Mouse (Mus musculus) Patski (cell line): ENCODE results near the gene Zfr2. TPM values are rescaled to one million over a fixed set of nuclear protein-coding genes. Genes with fewer than 3 reads are reported as not detected.

Experiments used
- ATAC-seq: fragments of 100-300 bp; one replicate; pipeline ENCODE4 v1.8.0; 2021
- CTCF ChIA-PET: fragments of 350-600 bp; sonication (Branson Sonifier 250); formaldehyde crosslinking; loops from one replicate; lab custom pipeline; 2022; ENCODE audit warnings: inconsistent platforms; lab: Charles Lee
- POLR2A ChIA-PET: fragments of 350-600 bp; sonication (Branson Sonifier 250); formaldehyde crosslinking; loops from one replicate; lab custom pipeline; 2022; ENCODE audit warnings: antibody characterized with exemption, inconsistent platforms; lab: Charles Lee
- DNase-seq: peaks from one replicate; pipeline ENCODE4 v3.0.0-alpha.2; 2011; ENCODE audit warnings: low read depth, low spot score
- H3K27me3 ChIP-seq: fragments of 371-371 bp; one replicate; pipeline ENCODE4 v1.5.1; 2021
- CTCF ChIP-seq: fragments of 100-300 bp; IDR thresholded peaks from one replicate; pipeline ENCODE4 v1.5.1; 2021
- in situ Hi-C: fragments of 300-500 bp; cut with MboI; formaldehyde crosslinking; loops from 3 replicates; pipeline ENCODE4 v1.11.1; 2018; ENCODE audit warnings: low pct_unique_long_range_greater_than_20kb, mixed read lengths
- polyA plus RNA-seq: library from polyadenylated mRNA; unstranded; gene quantifications from one replicate; pipeline ENCODE4 v1.2.3, GENCODE M21; 2021

Gene Zfr2
- polyA plus RNA-seq, 1 experiment from 2014 or later: 11.7 TPM

DNA sequence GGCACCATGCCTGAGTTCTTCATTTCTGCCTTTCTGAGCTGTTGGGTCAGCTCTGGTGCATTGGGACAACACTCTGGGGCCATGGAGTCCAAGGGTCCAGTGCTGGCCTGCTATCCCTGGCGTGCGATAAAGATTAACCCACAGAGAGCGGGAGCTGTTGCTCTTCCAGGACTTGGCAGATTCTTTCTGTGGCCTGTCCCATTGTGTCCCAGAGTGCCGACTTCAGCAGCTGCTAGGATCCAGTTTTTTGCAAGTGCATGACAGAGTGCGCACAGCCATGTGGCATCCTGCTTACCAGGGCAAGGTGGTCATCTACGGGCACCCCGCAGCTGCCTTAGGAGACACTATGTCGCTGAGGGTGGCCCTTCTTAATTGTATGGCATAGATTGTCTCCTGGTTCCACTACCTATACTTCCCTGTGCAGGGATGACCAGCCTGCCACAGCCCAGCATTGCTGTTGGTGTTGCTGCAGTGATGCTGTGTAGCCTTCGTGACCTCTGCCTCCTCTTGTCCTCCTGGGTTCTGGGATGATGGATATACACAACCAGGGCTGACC lies 67.5 kb downstream of the Zfr2 start:
- ATAC-seq (no peak), DNase-seq (no peak)
- no peaks in the 10 kb centered on the region for H3K27me3 ChIP-seq
- POLR2A ChIA-PET: no interaction called here
- CTCF ChIA-PET: interaction anchor here (3.1 kb wide), 1 partner anchor 7 kb away, joined by 15 read pairs; the partner anchor contains the start of gene Pip5k1c
- no peak for TF ChIP-seq CTCF
- in situ Hi-C loops: no loop called here

DNA sequence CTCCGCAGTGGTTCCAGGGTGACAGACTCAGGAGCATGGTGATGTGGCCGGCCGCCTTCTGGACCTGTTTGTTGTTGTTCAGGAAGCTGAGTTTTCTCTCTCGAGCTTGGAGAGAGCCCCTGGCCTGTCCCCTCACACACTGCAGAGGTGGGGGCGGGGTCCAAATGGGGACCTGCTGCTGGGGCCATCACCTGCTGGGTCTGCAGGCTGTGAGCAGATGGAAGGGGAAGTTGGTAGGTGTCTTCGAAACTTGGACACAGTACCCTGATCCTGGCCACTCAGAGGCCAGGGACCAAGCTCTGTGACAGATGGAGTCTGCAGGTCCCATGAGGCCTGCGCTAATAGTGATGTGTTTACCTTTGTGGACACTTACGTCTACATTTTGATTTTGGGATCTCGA lies 68.4 kb downstream of the Zfr2 start:
- in situ Hi-C loops: no loop called here
- TF ChIP-seq CTCF: no peak
- H3K27me3 ChIP-seq: no peaks in the 10 kb centered on the region
- ATAC-seq (no peak), DNase-seq (no peak)
- ChIA-PET CTCF (interaction anchor here (1.0 to 3.1 kb wide), 2 partner anchors 8 to 12 kb away, joined by 4 to 15 read pairs; partner anchors contain the start of gene Pip5k1c), POLR2A (no interaction called here)

Other genes starting within 250 kb of the Zfr2 start
- 7.2 TPM for gene Gng7, start 218.2 kb upstream of the Zfr2 start, polyA plus RNA-seq
- gene Diras1, start 207.5 kb upstream of the Zfr2 start, polyA plus RNA-seq: 0.33 TPM
- 14.3 TPM for gene Slc39a3, start 195.7 kb upstream of the Zfr2 start, polyA plus RNA-seq
- gene Sgta, start 173.0 kb upstream of the Zfr2 start, polyA plus RNA-seq: 129 TPM
- 43.3 TPM for gene Thop1, start 163.1 kb upstream of the Zfr2 start, polyA plus RNA-seq
- gene Creb3l3, start 134.3 kb upstream of the Zfr2 start, polyA plus RNA-seq: 0.08 TPM
- gene Map2k2, start 127.2 kb upstream of the Zfr2 start, polyA plus RNA-seq: 150 TPM
- 40.6 TPM for gene Zbtb7a, start 97.9 kb upstream of the Zfr2 start, polyA plus RNA-seq
- 33.9 TPM for gene Pias4, start 65.2 kb upstream of the Zfr2 start, polyA plus RNA-seq
- gene Eef2, start 56.5 kb upstream of the Zfr2 start, polyA plus RNA-seq: 1,798 TPM
- gene Dapk3, start 50.1 kb upstream of the Zfr2 start, polyA plus RNA-seq: 82.0 TPM
- 0.50 TPM for gene 4930442H23Rik, start 49.3 kb upstream of the Zfr2 start, polyA plus RNA-seq
- gene Nmrk2, start 31.1 kb upstream of the Zfr2 start, polyA plus RNA-seq: 0.14 TPM
- gene Atcay, start 2.3 kb upstream of the Zfr2 start, polyA plus RNA-seq: 0.04 TPM
- 1.5 TPM for gene Matk, start 19.8 kb downstream of the Zfr2 start, polyA plus RNA-seq
- gene Mrpl54, start 33.8 kb downstream of the Zfr2 start, polyA plus RNA-seq: 98.3 TPM
- gene Apba3, start 33.8 kb downstream of the Zfr2 start, polyA plus RNA-seq: 71.4 TPM
- 6.5 TPM for gene Tjp3, start 58.4 kb downstream of the Zfr2 start, polyA plus RNA-seq
- 51.5 TPM for gene Pip5k1c, start 59.8 kb downstream of the Zfr2 start, polyA plus RNA-seq
- 34.5 TPM for gene Cactin, start 87.9 kb downstream of the Zfr2 start, polyA plus RNA-seq
- gene Tbxa2r, start 95.6 kb downstream of the Zfr2 start, polyA plus RNA-seq: not detected
- gene Gipc3, start 110.1 kb downstream of the Zfr2 start, polyA plus RNA-seq: 0.46 TPM
- 118 TPM for gene Hmg20b, start 117.3 kb downstream of the Zfr2 start, polyA plus RNA-seq
- 23.9 TPM for gene Mfsd12, start 124.3 kb downstream of the Zfr2 start, polyA plus RNA-seq
- 2.7 TPM for gene 4930404N11Rik, start 132.7 kb downstream of the Zfr2 start, polyA plus RNA-seq
- 62.1 TPM for gene Fzr1, start 145.4 kb downstream of the Zfr2 start, polyA plus RNA-seq
- 83.4 TPM for gene Dohh, start 151.3 kb downstream of the Zfr2 start, polyA plus RNA-seq
- 2.4 TPM for gene Gm48551, start 151.3 kb downstream of the Zfr2 start, polyA plus RNA-seq
- gene Gm48552, start 155.8 kb downstream of the Zfr2 start, polyA plus RNA-seq: 0.76 TPM
- 0.18 TPM for gene Smim24, start 159.9 kb downstream of the Zfr2 start, polyA plus RNA-seq
- gene Nfic, start 222.5 kb downstream of the Zfr2 start, polyA plus RNA-seq: 41.8 TPM
- 0.99 TPM for gene Celf5, start 249.6 kb downstream of the Zfr2 start, polyA plus RNA-seq